Mouse (Mus musculus) small intestine, adult 2 months (tissue): ENCODE measurements around the gene Gm48552.

Experiments used
- CTCF ChIP-seq: fragments of 200-500 bp; IDR thresholded peaks from 2 replicates; pipeline ENCODE4 v1.5.1; 2012; ENCODE audit warnings: low read depth, mild to moderate bottlenecking, control low read depth, inconsistent platforms, low read length, moderate library complexity, mixed read lengths; ENCODE audit not compliant: insufficient replicate concordance, insufficient read length; ENCODE audit errors: extremely low read depth
- POLR2A ChIP-seq: fragments of 200-500 bp; IDR thresholded peaks from 2 replicates; pipeline ENCODE4 v1.6.1; 2012; ENCODE audit warnings: low read depth, mild to moderate bottlenecking, control low read depth, inconsistent platforms, low read length, moderate library complexity

GRCm38 (mm10) chr10:81349146-81349545 lies 39.7 kb upstream of the Gm48552 start:
- TF ChIP-seq POLR2A: no peak; the same call in 1 of the 2 replicates
- no peak for TF ChIP-seq CTCF
